Mouse (Mus musculus) heart, postnatal 14 days (tissue): ENCODE measurements around the gene Col9a2. TPM values are rescaled to one million over a fixed set of nuclear protein-coding genes. Genes with fewer than 3 reads are reported as not detected.
"Not testable (repeated sequence)": the region's sequence is repeated elsewhere in the genome, so short reads cannot be mapped to it uniquely, and the experiment has no call there.

ENCODE experiments used
- DNase-seq, 2 experiments: peaks; one replicate each; pipeline ENCODE4 v3.0.0; 2021 to 2022
- intact Hi-C: fragments of 180-260 bp; cut with DNase I; formaldehyde crosslinking; loops from one replicate; pipeline ENCODE4 v1.15.1; 2025
- total RNA-seq, 2 experiments: library from RNA; stranded (reverse); gene quantifications; 2 replicates each; pipeline ENCODE4 v1.2.3; 2021

The Col9a2 gene
- total RNA-seq, 2 experiments from 2014 or later = 0.39 to 0.81 TPM

DNA sequence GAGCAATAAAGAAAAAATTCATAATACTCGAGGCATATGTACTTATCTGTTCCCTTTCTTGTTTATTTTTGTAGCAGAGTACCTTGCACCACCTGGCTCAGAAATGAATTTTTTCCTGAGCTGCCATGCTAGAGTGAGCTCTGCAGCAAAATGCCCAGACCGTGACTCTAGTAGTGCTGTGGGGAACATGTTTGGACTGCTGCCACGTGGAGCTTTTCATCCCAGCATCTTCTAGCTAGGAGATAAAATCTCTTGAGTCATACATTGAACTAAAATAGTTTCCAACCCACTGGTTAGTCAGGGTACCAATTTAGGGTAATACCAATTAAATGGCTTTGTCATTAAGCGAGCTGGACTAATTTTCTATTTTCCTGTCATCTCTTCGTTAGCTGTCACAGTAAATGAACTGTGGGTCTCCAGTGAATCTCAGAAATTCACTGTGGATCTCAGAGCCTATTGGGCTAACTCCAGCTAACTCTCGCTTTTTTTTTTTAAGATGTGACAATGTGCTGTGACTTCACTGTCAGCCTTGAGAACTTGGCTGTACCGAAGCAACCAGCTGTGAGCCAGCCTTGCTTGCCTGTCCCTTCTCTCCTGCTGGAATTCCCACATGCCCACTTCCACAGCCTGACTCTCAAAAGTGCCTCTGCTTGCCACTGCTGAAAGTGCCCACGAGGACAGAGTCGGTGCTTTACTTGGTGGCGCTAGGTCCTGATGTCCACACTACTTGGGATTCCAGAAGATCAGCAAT, 19.0 kb upstream of the Col9a2 start:
- intact Hi-C loops = no loop called here

DNA sequence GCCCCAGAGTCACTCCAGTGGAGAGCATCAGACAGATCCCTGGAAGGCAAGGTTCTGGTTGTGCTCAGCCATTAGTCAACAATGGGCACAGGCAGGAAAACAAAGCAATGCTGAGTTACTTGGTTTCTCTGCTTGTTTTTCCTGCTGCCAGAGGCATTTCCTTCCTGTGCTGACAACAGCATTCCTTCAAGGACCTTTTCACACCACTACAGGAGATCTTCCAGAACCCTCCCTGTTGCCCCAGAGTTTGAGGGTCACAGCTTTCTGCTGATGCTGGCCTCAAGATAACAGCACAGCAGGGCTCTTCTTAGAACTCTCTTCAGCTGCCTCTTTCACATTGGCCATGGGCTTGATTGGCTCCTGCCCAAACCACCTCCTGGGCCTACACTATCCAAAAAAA, 17.3 kb upstream of the Col9a2 start:
- no peak for DNase-seq
- intact Hi-C loops = no loop called here

More for the DNA sequence above, 19.0 kb upstream of the Col9a2 start:
- no peak for DNase-seq

DNA sequence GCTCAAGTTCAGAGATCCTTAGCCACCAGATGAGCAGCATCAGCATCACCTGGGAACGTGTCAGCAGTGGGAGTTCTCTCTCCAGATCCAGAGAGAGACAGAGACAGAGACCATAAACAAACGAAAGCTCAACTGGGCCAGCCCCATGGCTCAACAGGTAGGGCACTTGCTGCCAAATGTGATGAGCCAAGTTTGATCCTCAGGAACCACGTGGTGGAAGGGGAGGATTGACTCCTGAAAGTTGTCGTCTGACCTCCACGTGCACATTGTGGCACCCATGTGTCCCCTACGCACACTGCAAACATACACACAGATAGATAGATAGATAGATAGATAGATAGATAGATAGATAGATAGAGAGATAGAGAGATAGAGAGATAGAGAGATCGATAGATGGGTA, 15.7 kb upstream of the Col9a2 start:
- DNase-seq = no peak

GRCm38 (mm10) chr4:121023941-121024340, 15.2 kb upstream of the Col9a2 start:
- DNase-seq = peak; percentile 31 to 44
- intact Hi-C loops = no loop called here

More for the DNA sequence above, 15.7 kb upstream of the Col9a2 start:
- intact Hi-C loops = no loop called here

DNA sequence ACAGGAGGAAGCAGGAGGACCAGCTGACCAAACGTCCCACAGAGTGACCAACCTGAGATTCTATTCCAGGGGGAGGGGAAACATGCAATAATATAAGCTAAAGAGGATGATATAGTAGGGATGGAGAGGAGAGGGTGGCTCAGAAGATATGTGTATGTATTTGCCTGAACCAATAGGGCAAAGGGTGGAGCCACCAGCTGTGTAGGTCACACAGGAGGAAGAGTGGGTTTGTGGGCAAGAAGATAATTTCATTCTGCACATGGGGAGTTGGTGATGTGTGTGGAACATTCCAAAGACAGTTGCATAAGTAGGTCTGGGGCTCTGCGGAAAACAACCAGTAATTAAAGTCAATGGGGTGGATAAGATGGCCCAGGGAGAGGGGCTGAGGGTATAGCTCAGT, 13.5 kb upstream of the Col9a2 start:
- DNase-seq = no peak
- intact Hi-C loops = no loop called here

DNA sequence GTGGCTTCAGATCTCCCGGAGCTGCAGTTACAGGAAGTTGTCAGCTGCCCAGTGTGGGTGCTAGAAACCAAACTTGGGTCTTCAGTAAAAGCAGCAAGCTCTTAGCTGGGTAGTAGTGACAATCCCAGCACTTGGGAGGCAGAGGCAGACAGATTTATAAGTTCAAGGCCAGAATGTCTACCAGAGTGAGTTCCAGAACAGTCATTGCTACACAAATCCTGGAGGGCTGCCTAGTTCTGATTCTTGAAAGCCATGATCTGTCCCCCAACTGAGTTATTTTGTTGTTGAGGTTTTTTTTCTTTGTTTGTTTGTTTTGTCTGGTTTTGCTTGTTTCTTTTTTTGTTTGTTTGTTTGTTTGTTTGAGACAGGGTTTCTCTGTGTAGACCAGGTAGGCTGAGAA, 11.0 kb upstream of the Col9a2 start:
- intact Hi-C loops = loop anchor here (1.0 kb wide), 1 partner anchor 204 kb away; no protein-coding TSS in a partner anchor
- DNase-seq = no peak

GRCm38 (mm10) chr4:121028659-121029392, 10.4 kb upstream of the Col9a2 start:
- intact Hi-C loops = loop anchor here (1.0 kb wide), 1 partner anchor 203 kb away; no protein-coding TSS in a partner anchor
- DNase-seq = peak; percentile 59 to 77

DNA sequence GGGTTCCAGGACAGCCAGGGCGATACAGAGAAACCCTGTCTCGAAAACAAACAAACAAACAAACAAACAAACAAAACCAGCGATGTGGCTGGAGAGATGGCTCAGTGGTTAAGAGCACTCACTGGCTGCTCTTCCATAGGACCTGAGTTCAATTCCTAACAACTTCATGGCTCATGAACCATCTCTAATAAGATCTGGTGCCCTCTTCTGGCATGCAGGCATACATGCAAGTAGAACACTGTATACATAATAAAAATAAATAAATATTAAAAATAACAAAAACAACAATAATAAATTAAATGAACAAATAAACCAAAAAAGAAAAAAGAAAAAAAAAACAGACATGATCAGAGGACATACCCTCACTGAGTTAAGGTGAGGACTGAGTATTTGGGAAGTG, 9.6 kb upstream of the Col9a2 start:
- no peak for DNase-seq
- intact Hi-C loops = loop anchor here (2.0 kb wide), 1 partner anchor 43 kb away; no protein-coding TSS in a partner anchor

DNA sequence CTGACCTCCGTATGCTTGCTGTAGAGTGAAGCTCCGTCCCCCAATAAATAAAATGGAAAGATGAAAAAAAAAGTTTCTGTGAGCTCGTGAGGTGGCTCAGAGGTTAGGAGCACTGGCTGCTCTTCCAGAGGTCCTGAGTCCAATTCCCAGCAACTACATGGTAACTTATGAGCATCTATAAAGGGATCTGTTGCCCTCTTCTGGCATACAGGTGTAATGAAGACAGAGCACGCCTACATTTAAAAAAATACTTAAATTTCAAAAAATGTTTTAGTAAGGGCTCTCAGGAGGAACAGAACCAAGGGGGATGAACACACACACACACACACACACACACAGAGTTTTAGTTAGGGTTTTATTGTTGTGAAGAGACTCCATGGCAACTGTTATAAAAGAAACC, 7.7 kb upstream of the Col9a2 start:
- intact Hi-C loops = loop anchor here (2.0 kb wide), 1 partner anchor 45 kb away; no protein-coding TSS in a partner anchor
- DNase-seq = no peak

- intact Hi-C loops = no loop called here
- no peak for DNase-seq
These were observed 6.2 kb upstream of the Col9a2 start for GRCm38 (mm10) chr4:121033006-121033405.

DNA sequence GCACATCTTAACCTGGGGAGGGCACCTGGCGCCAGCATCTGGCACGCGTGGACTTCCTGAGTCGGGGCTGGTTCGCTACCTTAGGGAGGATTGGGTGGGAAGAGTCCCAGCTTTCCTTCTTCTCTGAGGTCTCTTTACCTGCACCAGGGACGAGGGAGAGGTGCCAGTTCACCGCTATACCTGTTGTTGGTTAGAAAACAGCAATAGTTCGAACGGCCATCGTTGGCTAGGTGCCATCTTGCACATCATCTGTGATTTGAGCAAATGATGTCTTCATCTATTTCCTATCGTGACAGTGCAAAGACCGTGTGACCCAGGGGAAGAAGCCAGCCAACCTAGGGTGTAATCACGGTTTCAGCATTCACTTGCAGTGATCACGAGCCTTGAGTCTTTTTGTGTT, 1.1 kb downstream of the Col9a2 start:
- intact Hi-C loops = no loop called here
- DNase-seq = no peak

DNA sequence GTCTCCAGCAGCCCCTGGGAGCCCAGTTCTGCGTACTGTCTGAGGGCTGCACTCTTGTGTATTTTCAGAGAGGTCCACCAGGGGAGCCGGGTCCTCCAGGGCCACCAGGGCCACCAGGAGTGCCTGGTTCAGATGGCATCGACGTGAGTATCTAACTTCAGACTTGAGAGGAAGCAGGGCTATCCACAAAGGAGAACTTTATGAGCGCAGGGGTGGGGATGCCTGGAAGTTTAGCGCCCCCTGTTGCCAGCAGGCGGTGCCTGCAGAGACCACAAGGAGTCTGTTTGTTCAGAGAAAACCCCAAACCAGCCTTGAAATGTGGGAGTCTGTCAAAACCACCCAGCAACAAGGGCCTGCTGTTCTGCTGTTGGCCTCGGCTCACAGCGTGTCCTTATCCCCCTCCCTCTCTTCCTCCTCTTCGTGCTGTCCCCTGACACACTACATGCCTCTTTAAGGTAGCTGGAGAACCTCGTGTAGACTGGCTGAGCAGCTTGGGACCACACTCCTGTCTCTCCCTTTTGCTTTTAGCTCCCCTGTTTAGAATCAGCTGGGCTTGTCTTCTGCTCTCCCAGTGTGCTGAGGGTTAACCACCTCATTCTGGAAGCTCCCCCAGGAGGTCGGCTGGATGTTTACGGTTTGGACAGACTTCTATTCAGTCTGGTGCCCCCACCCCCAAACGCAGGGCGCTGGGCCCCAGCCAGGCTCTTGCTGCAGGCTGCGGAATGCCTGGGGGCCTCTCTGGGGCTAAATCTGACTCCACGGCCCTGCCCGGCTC, 1.9 kb downstream of the Col9a2 start:
- DNase-seq = peak; percentile 67 to 77
- intact Hi-C loops = no loop called here

- no peak for DNase-seq
- intact Hi-C loops = no loop called here
These were observed 3.3 kb downstream of the Col9a2 start for GRCm38 (mm10) chr4:121042472-121042871.

DNA sequence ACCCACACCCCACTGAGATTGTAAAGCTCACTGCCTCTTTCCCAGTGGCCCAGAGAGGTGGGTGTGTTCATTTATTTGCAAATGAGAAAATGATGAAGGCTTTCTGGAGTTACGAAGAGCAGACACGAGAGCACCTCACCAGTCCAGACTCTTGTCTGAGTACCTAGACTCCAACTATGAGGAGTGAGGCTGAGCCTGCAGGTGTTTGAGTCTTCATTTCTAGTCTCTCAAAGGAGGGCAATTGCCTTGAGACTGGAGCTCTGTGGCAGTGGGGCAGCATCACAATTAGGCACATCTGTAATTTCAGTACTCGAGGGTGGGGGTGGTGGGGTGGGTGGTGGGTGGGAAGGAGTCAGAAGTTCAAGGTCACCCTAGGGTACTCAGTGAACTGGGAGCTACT, 3.8 kb downstream of the Col9a2 start:
- intact Hi-C loops = no loop called here
- no peak for DNase-seq

DNA sequence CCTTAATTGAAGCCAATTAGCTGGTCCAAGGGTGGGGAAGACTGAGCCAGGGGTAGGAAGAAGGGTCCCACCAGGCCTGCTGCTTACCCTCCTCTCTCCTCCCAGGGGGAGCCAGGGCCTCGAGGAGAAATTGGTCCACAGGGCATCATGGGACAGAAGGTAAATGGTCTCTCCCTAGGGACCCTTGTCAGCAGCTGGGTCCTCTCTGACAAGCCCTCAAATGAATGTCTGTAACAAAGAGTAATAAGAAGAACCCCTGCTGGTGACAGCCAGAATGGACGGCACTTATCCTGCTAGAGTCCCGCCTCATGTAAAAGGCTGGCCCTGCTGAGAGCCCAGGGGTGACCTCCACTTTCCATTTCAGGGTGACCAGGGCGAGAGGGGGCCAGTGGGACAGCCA, 12.7 kb downstream of the Col9a2 start:
- intact Hi-C loops = no loop called here
- DNase-seq = no peak

- intact Hi-C loops = no loop called here
- no peak for DNase-seq
These were observed 13.5 kb downstream of the Col9a2 start for GRCm38 (mm10) chr4:121052454-121053323.

GRCm38 (mm10) chr4:121056342-121056741, 17.2 kb downstream of the Col9a2 start:
- peak in 1 of 2 experiments; percentile 15 for DNase-seq
- intact Hi-C loops = no loop called here

- intact Hi-C loops = no loop called here
- no peak for DNase-seq
These were observed 17.8 kb downstream of the Col9a2 start for GRCm38 (mm10) chr4:121057032-121057431.

DNA sequence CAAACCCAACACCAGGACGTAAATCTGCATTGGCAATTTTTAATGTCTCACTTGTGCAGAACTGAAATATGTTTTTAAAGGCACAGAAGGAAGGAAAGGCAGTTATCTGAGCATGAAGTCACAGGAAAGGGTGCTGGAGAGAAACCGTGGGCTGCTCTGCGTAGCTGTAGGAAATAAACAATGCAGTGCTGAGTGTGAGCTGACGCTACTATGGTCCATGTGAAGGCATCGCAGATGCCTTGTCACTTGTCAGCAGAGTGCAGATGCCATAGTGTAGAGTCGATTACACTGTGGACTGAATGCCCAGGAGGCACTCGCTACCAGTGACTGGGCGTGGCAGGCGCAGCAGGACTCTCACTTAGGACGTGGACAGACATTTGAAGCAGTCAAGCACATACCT, 20.0 kb downstream of the Col9a2 start:
- DNase-seq, intact Hi-C loops: not testable (repeated sequence)

DNA sequence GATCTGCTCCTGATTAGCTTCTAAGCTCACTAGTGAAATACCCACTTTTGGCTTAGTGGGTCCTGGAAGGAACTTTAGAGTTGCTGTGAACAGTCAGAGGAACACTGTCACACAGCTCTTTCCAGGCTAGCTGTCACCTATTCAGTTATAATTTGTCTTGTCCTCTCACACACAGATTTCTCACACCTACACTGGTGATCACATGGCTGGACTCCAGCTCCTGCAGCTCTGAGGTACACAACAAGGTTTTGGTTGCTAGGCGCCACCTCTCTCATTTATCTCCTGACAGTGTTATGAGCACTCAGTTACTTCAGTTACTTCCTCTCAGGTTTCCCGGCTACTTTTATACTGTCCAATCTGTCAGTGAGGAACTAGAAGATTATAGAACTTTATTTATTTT, 26.2 kb downstream of the Col9a2 start:
- intact Hi-C loops = no loop called here
- DNase-seq = no peak
